Mouse (Mus musculus) forelimb bud, embryonic 11.5 days (tissue): Measurements from ENCODE around the gene Pdgfd.
A peak's percentile ranks its signal among the peaks of the same experiment; 100 is the strongest.

Experiments
- DNase-seq: peaks from one replicate; pipeline ENCODE4 v3.0.0-alpha.2; 2012; ENCODE audit warnings: low read depth, low spot score

Pdgfd gene

DNA sequence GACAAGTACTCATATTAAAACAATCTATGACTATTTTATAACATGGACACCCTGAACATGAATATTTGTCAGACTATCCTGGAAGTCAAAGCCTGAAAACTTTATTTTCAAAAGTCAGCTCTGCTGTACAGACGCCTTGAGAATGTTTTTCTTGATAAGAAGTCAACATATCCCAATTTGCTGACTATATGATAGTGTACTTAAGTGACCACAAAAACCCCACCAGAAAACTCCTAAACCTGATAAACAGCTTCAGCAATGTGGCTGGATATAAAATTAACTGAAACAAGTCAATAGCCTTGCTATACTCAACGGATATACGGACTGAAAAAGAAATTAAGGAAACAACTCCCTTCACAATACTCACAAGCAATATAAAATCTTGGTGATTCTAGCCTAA is 137.5 kb downstream of the Pdgfd start:
- DNase-seq: no peak

DNA sequence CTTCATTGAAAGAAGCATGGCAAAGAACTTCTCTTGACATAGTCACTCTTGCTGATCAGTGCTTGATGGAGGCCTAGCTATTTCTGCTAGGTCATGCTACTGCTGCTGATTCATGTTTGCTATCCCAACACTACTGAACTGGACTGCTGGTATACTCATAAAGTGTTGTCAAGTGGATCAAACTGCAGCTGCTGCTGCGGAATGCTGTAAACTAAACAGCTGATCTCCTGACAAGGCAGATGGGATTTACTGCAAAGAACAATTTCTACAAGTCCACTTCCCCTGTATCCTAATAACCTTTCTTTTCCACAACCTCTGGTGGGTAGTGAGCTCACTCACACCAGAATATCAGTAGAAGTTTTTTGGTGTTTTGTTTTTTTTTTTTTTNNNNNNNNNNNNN is 148.7 kb downstream of the Pdgfd start:
- DNase-seq: no peak

DNA sequence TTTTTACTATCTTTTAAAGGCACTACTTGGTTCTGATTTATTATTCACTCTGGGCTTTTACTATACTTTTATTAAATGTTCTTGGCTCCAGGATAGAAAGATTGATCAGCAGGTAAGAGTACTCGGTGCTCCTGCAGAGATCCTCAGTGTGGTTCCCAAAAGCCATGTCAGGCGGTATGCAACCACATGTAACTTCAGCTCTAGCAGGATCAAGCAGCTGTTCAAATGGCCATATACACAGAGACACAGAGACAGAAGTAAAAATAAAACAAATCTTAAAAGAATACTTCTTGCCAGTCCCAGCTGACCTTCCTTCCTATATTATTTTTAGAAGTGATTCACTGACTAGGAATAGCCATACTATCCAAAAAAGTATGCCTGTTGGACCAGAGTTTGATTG is 157.0 kb downstream of the Pdgfd start:
- DNase-seq: no peak

DNA sequence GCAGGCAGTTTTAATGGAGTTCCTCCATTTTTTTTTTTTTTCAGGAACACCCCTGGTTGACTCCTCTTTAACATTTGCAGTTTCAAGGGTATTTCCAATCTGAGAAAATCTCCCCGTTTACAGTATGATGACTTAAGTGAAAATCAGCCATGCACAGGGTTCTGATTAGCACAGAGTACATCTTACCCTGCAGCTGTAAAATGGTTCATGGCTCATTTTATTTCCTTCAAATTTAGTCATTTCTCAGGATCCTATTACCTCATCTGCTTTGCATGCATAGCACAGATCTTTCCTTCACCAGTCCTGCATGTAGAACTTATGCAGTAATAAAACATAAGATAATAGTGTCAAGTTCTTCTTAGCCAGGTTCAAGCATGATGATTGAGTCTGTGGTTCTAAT is 165.1 kb downstream of the Pdgfd start:
- no peak for DNase-seq

DNA sequence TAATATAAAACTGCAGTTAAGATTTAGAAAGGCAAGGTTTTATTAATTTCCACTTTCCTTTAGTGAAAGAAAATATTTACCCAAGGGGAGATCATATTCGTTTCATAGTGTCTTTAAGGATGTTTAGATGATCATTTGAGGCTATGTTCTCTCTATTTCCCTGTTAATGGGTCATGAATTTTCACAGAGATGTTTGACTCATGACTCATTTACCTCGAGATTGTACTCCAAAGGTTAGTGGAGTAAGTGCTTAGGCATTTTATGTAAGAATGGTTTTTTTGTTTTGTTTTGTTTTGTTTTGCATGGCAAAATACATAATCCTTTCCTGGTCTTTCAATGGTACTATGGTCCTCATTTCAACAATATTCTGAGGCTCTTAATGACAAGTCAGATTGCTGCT is 167.9 kb downstream of the Pdgfd start:
- no peak for DNase-seq

DNA sequence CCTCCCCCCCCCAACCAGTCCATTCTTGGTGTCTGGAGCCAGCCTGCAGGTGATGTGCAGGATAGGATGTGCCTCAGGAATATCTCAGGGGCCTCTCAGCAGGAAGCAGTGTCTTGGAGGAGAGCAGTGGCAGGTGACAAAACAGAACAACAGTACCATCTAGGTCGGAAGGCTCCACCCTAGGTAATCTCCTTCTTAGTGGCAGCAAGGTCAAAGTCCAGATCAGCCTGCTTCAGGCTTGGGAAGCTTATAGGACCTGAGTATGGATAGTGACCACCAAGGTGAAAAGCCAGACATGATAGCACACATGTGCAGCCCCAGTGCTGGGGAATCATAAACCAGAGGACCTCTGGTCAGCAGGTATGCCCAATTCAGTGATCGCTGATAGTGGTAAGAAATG is 169.5 kb downstream of the Pdgfd start:
- no peak for DNase-seq

DNA sequence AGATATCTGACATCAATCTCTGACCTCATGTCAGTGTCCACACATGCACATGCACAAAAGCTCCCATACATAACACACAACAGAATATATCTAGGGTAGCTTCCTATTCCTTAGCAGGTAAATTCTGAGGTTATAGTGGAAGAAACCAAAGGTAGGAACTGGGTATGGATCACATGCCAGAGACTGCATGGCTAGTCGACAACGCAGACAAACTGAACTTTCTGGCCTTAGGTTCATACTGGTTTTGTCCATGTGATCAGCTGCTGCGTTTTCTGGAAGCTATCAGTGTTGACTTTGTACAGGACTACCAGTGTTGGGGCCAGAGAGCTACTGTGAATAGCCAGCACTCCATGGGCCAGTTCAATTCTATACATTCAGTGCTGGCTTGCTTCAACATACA is 170.0 kb downstream of the Pdgfd start:
- DNase-seq: no peak

DNA sequence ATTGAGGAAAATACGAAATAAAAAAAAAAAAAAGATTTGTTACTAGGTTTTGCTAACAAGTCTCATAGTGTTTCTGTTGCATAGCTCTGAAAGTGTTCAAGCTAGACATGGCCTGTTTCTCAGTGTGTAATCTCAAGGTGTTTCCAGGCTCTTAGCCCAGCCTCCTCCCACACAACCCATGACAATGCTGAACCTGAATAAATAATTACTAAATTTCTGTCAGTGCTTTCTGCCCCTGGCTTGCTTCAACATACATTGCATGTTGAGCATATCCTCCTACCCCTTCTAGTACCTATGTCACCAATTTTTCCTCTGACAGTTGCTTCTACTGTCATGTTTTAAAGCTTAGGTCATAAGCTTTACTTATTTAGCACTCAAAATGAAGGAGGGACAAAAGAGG is 171.0 kb downstream of the Pdgfd start:
- no peak for DNase-seq

DNA sequence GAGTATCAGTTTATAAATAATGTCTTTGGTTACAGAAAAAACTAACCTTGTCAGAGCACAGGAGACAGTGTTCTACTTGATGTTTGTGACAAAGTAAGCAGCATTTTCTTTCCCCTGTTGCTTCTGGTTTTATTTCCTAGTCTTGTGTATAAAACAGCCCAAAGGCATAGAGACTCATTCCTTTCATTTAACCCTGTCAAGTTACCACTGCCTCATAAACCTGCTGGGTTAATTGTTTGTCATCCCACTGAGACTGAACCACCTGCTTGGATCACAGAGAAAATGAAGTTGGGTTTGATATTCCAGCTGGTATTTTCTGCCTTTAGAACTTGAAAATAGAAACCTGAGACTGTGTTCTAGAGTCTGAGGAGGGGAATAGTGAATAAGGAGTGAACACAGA is 172.4 kb downstream of the Pdgfd start:
- no peak for DNase-seq

DNA sequence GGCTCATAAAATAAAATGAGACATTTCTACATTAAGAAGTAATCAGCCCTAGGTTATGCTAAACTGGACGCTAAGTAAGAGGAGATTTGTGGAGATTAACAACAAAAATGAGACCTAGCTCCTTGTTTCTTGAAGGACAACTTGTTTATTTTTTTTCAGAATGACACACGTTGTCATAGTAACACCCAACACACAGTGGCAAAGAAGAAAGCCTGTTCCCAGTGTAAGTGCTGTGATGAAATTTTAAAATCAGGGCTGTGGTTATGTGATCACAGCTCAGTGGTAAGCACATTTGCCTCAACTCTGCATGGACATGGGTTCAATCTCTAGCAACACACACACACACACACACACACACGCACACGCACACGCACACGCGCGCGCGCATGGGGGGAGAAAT is 174.5 kb downstream of the Pdgfd start:
- DNase-seq: no peak

DNA sequence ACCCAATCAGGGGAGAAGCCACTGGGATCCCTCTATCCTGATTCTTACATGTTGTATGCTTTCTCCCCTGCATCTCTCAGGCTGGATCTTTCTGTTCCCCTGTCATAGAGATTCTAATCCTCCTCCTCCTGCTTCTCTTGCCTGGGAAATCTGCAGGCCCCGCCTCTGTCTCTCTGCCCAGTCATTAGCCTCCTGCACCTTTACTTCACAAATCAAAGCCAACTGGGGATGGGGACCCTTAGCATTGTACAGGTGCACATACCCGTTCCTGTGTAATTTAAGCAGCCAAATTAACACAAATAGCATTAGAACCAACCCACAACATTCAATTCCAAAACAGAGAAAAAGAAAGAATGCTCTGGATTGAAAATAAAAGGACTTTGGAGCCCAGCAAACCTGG is 176.1 kb downstream of the Pdgfd start:
- no peak for DNase-seq

DNA sequence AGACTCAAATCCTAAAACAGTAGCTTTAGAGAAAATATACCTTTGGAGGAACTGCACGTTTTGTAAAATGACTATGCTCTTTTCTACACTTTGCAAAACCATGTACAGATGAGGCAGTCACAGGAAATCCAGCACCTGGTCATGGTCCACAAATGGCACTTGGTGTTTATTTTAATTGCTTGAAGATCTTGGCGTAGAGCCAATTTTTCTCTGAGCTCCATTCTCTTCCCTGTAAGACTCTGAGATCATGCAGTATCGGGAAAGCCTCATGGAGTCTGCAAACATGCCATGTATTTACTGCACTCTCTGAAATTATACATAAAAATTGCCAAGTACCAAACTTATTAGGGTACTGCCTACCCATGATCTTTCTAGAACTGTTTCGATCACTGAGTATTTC is 176.5 kb downstream of the Pdgfd start:
- DNase-seq: peak; percentile 43

DNA sequence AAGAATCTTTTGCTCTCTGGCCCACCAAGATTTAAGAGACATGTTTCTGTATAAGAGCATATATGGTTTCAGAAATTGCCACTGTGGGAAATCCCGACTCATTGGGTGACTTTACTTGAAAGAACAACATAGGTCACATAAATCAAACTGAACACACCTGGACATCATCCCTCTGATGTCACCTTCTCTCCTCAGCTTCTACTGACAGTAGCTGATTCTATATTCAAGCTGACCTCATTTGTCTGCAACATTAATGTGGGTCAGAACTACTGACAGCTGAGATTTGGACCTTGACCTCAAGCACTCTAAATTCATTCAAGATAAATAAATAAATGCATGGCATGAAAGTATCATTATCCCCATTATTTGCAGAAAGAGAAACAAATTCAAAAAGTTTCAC is 177.0 kb downstream of the Pdgfd start:
- DNase-seq: no peak

DNA sequence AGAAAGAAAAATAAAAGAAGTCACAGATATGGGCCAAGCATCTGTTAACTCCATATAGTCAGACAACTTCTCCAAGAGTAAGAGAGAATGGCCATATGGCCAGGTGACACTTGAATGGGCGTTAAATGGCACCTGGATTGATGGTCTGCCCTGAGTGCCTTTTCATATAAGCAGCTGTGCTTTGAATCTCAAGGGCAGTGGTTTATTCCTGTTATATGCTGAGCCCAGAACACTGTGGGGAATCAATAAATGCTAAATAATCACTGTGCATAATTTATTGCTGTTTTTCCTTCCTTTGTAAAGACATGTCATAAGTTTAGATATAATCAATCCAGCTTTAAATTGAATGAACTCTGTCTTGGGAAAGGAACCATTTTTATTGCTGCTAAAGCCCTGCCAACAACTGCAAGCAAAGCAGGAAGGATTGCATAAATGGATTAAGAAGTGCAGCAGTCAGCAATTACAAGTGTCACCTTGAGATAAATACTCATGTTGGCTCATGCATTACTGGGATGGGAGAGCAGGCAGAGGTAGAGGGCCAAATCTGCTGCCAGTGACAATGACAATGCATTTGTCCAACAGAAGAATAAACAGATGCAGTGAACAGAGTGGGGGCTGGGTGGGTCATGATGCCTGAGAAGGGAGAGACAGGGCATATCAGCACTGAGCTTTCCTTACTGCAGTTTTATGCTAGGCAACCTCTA is 185.0 kb downstream of the Pdgfd start:
- no peak for DNase-seq

DNA sequence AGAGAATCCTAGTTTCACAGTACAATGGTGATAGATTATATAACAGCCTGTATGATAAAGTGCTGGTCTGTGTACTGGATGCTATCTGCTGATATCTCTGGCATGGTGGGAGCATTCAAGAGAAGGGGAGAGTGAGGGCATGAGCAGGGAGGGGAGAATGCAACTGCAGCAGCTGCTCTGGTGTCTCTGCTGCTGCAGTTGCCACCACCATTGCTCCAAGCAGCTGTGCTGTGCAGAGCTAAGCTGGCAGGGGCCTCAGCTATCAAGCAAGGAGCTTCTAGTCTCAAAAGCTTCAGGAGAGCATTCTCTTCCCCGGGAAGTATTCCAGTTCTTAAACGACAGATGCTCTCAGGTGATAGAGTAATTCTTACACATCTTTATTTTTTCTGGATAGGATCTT is 192.4 kb downstream of the Pdgfd start:
- DNase-seq: no peak

DNA sequence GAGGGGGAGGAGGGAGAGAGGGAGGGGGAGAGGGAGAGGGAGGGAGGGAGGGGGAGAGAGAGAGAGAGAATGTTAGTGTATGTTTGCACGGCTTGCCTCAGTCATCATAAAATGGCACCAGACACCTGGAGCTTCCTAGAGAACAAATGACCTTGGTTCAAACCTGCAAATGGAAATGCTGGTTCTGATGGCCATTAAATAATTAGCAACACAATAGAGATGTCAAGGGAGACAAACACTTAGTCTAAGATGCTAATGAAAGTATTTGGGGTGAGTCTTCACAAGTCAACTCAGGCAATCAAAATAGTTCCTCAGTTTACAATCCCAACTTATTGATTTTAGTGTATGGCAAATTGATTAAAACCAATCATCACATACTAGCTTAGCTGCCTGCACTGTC is 198.2 kb downstream of the Pdgfd start:
- no peak for DNase-seq

DNA sequence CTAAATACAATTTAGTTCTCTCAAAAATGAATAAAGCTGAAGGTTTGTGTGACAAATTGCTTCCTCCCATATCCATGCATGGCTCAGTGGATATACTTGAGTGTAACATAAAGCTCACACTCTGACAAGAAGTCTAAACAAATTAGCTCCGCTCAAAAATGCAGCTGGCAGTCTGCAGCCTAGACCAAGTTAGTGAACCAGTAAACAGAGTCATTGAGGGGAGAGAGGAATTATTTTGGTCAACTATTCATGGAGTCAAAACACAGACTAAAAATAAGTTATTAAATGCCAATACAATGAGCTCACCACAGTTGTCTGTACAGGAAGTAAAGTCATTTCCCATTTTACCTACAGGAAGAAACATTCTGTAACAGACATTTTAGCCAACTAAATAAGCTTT is 233.4 kb downstream of the Pdgfd start:
- DNase-seq: no peak

DNA sequence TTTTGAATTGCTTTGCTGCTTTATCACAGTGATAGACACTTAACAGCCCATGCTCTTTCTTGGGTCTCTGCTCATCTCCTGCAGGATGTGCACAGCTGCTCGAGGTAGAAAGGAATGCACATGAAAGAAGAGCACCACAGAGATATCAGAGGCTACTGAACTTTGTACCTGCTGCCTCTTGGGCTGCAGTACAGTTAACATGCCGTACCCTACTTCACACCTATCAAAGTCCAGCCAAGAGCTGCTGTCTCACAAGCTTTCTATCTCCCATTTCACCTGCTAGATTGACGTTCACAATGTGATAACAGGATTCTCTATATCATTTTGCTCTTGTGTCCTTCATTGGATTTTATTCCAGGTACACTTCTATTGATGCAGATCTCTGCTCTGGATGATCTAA is 238.2 kb downstream of the Pdgfd start:
- no peak for DNase-seq

DNA sequence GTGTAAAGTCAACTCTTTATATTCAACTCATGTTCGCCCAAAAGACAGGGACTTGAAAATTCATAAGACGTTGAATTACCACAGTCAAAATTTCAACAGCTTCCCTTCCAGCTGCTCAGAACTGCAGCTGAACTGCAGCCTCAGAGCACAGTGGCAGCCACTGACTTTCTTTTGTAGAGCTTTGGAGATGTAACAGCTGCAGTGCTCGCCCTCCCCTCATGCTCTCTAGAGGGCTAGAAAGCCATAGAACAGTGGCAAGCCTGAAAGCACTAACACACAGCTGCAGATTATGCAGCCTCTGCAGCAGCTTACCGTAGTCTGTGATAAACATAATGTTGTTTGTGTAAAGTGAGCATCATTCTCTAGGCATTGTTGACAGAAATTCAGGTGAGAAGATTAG is 239.6 kb downstream of the Pdgfd start:
- no peak for DNase-seq

DNA sequence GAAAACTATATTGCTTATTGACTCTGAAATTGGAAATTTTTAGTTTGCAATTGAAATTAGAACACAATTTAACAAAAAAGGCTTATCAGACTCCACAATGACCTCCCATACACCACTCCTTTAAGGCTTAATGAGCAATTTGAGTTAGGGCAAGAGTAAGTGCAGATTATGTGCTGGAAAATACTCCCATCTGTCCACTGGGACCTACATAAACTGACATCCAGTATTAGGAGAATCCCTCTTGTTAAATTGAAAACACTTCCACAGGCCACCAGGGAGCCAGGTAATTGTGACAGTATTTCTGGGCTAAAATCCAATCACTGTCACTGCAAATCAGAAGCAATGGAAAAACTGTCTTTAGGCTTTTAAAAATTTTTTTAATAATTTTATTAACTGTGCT is 256.2 kb downstream of the Pdgfd start:
- DNase-seq: no peak
